Mouse (Mus musculus) R1 (cell line): Measurements from ENCODE around the gene Esrrg.

Experiments
- DNase-seq: peaks from one replicate; pipeline ENCODE4 v3.0.0-alpha.2; 2018; ENCODE audit warnings: low read depth, low spot score

Gene Esrrg

DNA sequence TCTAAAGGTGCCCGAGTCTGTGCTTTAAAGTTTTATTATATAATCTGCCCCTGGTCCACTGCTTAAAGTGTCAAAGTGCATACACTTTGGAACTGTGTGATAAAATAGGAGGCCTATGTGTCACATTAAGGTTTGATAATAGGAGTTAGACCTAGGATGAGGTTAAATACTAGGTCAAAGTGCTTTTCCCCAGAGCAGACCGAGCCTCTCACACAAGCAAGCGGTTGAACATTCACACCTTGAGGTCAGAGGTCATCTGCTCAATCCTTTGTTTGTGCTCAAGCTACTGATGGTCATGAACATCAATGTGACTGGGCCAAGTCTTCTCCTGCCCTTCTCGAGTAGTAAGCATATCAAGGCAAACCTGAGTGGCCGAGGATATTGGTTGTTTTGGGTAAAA is 218.3 kb downstream of the Esrrg start:
- DNase-seq: no peak

GRCm38 (mm10) chr1:187830937-187831336 is 222.3 kb downstream of the Esrrg start:
- DNase-seq: no peak

- DNase-seq: no peak
These were observed 224.3 kb downstream of the Esrrg start for GRCm38 (mm10) chr1:187832851-187833250.

DNA sequence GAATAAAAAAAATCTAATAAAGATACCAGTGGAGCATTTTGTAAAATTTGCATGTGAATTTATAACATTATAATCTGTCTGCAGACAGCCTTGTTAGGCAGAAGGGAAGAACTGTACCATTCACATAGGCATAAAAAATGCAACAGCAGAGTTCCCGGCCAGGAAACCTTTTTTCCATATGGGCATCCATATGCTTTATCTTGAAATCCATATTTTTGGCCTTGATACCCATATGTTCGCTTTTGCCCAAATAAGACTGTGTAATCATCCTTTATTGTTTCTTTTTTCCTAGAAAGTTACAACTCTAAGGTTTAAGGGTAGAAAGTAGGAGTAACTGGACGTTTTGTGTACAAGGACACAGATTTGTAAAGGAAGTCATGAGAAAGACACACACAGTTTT is 226.0 kb downstream of the Esrrg start:
- DNase-seq: no peak

GRCm38 (mm10) chr1:187836384-187836783 is 227.8 kb downstream of the Esrrg start:
- no peak for DNase-seq

- DNase-seq: no peak
These were observed 228.3 kb downstream of the Esrrg start for GRCm38 (mm10) chr1:187836876-187837275.

GRCm38 (mm10) chr1:187841629-187842028 is 233.0 kb downstream of the Esrrg start:
- no peak for DNase-seq

GRCm38 (mm10) chr1:187842702-187843101 is 234.1 kb downstream of the Esrrg start:
- DNase-seq: no peak

DNA sequence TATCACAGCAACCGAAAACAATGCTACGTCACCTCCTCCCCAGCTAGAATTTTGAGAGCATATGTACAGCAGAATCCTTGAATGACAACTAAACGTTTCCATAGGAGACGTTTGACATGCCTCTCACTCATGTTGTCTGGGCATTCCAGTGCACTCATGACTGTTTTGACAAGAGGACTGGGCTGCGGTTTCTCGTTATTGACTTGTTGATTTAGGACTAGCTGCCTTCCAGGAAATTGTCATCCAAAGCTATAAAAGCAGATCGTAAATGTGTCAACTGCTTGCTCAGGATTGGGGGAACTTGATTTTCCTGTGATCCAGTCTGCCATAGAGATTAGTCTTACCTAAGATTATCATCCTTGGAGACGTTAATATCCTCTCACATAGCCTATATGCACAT is 245.6 kb downstream of the Esrrg start:
- DNase-seq: no peak

- DNase-seq: no peak
These were observed 253.7 kb downstream of the Esrrg start for GRCm38 (mm10) chr1:187862339-187862738.

DNA sequence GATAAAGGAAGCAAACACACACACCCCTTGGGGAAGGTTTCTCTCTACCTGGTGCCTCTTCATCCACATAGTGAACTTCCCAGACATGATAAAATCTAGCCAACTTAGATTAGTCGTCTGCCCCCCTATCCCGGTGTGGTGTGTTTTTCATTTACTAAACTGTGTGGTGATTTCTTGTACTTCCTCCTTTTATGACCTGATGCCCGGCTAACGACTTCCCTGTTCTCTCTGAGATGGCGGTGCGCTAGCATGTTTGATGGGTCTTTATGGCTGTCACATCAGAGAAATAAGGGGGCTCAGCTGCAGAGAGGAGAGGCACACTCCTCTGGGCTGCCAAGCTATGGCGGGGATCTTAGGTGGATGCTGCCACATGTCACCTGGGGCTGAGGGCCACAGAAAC is 259.8 kb downstream of the Esrrg start:
- no peak for DNase-seq

- no peak for DNase-seq
These were observed 263.6 kb downstream of the Esrrg start for GRCm38 (mm10) chr1:187872208-187872607.

DNA sequence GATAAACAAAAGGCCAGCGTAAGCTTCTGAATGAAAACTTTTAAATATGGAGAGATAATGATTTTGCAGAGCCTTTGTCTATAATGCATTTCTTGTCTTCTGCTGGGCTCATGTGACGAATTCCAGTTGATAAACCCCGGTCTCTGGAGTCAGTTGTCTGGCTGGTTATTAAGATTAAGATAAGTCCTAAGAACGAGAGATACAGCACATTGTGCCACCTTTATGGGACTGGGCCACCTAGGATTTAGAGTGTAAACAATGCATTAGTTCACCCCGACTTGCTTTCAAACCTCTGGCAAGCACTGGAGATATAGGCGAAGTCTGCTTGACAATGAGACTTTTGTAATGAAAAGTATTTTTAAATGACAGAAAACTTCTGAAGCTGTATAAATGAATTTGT is 264.2 kb downstream of the Esrrg start:
- no peak for DNase-seq

DNA sequence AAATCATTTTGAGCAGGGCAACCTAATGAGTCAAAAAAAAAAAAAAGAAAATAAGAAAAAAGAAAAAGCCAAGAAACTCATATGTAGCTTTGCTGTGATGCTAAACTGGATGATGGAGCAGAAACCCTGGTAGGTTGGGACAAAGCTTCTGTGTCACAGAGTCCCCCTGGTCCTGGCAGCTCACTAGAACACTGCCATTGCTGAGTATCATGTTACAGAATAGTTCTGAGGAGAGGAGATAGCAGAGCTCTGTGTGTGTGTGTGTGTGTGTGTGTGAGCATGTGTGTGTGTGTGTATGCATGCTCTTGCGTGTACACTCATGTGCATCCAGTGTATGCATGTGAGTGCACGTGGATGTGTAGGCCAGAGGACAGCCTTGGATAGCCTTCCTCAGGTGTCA is 265.2 kb downstream of the Esrrg start:
- DNase-seq: no peak

GRCm38 (mm10) chr1:187887270-187887669 is 278.7 kb downstream of the Esrrg start:
- no peak for DNase-seq

DNA sequence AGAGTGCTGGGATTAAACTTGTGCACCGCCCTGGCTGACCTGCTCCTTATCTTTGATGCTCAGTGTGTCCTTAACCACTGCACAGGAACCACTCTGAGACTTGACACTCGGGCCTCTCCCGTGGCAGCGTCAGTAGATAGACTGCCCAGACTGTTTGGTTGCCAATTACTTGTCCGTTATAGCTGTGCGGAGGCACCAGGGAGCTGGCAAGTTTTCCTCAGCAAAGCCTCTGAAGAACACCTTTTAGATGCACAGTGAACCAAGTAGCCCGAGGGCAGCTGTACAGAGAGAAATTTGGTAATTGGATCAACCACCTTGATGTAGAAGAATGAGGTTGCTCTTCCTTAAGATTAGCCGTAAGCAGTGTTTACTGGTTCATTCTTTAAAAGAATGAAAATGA is 279.6 kb downstream of the Esrrg start:
- no peak for DNase-seq

- DNase-seq: no peak
These were observed 280.5 kb downstream of the Esrrg start for GRCm38 (mm10) chr1:187889096-187889495.

GRCm38 (mm10) chr1:187891262-187891661 is 282.7 kb downstream of the Esrrg start:
- DNase-seq: no peak

- no peak for DNase-seq
These were observed 286.9 kb downstream of the Esrrg start for GRCm38 (mm10) chr1:187895459-187895858.

DNA sequence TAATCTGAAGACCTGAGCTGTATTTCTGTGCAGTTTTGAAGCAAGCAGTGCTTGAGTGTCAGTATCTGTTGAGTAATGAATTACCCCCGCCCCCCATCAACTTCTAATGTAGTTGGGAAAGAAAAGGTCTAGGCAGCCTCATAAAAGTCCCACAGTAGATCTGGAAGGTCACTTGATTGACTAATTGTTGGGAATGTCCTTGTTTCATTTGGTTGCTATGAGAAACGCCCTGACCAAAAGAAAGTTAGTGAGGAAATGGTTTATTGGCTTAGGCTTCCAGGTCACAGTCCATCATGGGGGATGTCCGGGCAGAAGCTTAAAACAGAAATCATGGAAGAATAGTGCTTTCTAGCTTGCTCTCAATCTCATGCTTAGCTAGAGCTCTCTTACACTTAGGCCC is 287.7 kb downstream of the Esrrg start:
- no peak for DNase-seq

DNA sequence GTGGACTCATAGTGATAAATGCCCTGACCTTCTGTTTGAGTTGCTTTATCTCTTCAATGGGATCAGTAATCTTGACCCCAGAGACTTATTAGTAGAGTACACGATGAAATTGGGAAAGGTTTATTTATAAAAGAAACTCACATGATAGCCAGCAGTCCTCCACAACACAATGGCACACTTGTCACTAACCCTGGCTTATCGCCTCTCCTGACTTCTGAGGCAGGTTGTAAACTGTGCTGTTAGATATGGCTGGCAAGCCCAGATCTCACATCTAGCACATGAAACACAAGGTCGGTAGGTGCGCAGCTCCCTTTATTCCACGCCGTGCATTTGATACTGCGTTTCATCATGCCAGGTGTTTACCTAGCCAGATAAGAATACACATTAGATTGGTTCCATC is 288.3 kb downstream of the Esrrg start:
- no peak for DNase-seq

DNA sequence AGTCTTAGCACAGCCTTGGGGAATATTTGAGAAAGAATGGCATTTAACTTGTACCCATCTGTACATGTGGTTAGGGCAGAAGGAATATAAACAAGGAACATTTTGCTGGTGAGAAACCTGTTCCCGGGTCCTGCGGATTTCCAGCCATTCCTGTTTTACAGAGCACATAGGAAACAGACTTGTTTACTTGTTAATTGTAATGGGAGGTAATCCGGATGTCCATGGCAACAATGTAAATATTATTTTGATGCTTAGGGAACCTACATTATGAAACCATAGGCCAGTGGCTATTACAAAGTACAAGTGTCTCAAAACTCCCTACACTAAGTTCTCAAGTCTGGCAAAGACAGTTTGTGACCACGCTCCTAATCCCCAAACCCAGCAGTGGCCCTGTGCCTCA is 290.9 kb downstream of the Esrrg start:
- no peak for DNase-seq

- no peak for DNase-seq
These were observed 292.2 kb downstream of the Esrrg start for GRCm38 (mm10) chr1:187900756-187901155.

GRCm38 (mm10) chr1:187902176-187902575 is 293.6 kb downstream of the Esrrg start:
- no peak for DNase-seq

DNA sequence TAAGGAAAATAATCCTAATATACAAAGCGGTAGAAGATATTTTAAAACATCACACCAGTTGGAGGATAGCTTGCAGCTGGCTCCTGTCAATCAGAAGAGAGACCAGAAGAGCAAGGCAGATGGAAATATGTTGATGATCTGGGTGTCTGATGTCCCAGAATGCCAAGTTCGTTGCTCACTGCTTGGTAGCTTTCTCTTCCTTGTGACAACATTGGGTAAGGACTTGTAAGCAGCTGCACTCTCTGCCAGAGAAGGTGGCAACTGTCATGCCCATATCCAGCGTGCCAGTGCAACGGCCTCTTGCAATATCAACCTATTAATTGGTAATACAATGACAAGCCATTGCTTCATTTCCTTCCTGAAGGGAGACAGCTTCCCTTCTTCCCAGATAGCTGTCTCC is 296.1 kb downstream of the Esrrg start:
- DNase-seq: no peak
